Mouse (Mus musculus) lung, adult 2 months (tissue): ENCODE results near the gene Urah.

ENCODE experiments used
- CTCF ChIP-seq: fragments of 200-500 bp; IDR thresholded peaks from 2 replicates; pipeline ENCODE4 v1.5.1; 2011; ENCODE audit warnings: mild to moderate bottlenecking, low read length, control low read depth; ENCODE audit not compliant: insufficient read depth
- POLR2A ChIP-seq: fragments of 200-500 bp; IDR thresholded peaks from 2 replicates; pipeline ENCODE4 v1.6.1; 2011; ENCODE audit warnings: low read depth, mild to moderate bottlenecking, control low read depth, low read length, borderline replicate concordance; ENCODE audit errors: extremely low read depth

DNA sequence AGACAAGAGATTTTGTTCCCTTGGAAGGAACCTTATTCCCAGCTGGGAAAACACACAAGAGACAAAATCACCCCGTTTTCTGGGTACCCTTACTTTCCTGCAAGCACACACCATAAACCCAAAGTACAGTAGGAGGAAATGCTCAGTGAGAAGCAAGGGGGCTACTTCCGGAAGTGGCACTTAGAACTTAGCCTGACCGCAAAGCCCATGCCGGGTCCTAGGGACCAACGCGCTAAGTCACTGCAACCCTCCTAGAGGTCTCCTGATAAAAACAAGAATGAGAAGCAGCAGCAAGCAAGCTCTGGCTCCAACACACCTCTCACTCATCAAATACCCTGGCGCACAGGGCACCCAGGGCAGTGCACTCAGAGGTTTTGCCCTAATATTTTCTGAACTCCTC, 44.5 kb downstream of the Urah start:
- TF ChIP-seq CTCF (no peak), POLR2A (no peak)
